Mouse (Mus musculus) G1E (cell line): ENCODE data around the gene 1700001O22Rik.

Experiments
- CTCF ChIP-seq: IDR thresholded peaks from 2 replicates; pipeline ENCODE4 v1.5.1; 2012; ENCODE audit warnings: low read depth, low read length, inconsistent platforms, mixed read lengths
- POLR2AphosphoS5 ChIP-seq: IDR thresholded peaks from 2 replicates; pipeline ENCODE4 v1.6.1; 2012; ENCODE audit warnings: low read depth, low read length, inconsistent platforms; ENCODE audit not compliant: insufficient replicate concordance
- TAL1 ChIP-seq: conservative IDR thresholded peaks from 2 replicates; pipeline ENCODE4 v1.6.1; 2012; ENCODE audit warnings: low read depth, low read length, inconsistent platforms, mixed read lengths

GRCm38 (mm10) chr2:30805983-30806382 is 2.5 kb upstream of the 1700001O22Rik start:
- TF ChIP-seq CTCF (no peak), TAL1 (no peak), POLR2AphosphoS5 (no peak)
